Mouse (Mus musculus) stomach, embryonic 14.5 days (tissue): ENCODE results near the gene Gm6217. TPM values are rescaled to one million over a fixed set of nuclear protein-coding genes. Genes with fewer than 3 reads are reported as not detected.
"Not testable (repeated sequence)": the region's sequence is repeated elsewhere in the genome, so short reads cannot be mapped to it uniquely, and the experiment has no call there.

Source experiments
- ATAC-seq: fragments of 200-750 bp; cut with Nextera tagmentation; 2 replicates; pipeline ENCODE4 v1.8.0; 2017; ENCODE audit warnings: low read depth, moderate TSS enrichment; ENCODE audit not compliant: insufficient number of reproducible peaks, insufficient read depth, low FRiP score
- H3K27ac ChIP-seq: fragments of 300-500 bp; sonication (generic); 2 replicates; pipeline ENCODE4 v1.5.1; 2014; ENCODE audit warnings: mild to moderate bottlenecking, low read length, moderate library complexity, mixed read lengths
- H3K27me3 ChIP-seq: fragments of 300-500 bp; sonication (generic); 2 replicates; pipeline ENCODE4 v1.6.1; 2014; ENCODE audit warnings: low read length, control low read depth, mixed read lengths; ENCODE audit not compliant: control insufficient read depth, insufficient read depth
- H3K36me3 ChIP-seq: fragments of 300-500 bp; sonication (generic); 2 replicates; pipeline ENCODE4 v1.6.1; 2014; ENCODE audit warnings: mild to moderate bottlenecking, control low read depth, low read length, moderate library complexity, mixed read lengths; ENCODE audit not compliant: control insufficient read depth, insufficient read depth
- H3K4me1 ChIP-seq: fragments of 300-500 bp; sonication (generic); 2 replicates; pipeline ENCODE4 v1.6.1; 2014; ENCODE audit warnings: low read length, control low read depth, mixed read lengths; ENCODE audit not compliant: control insufficient read depth, insufficient read depth
- H3K4me2 ChIP-seq: fragments of 300-500 bp; sonication (generic); replicated peaks from 2 replicates; pipeline ENCODE4 v1.6.1; 2014; ENCODE audit warnings: low read depth, low read length, control low read depth
- H3K4me3 ChIP-seq: fragments of 300-500 bp; sonication (generic); 2 replicates; pipeline ENCODE4 v1.5.1; 2014; ENCODE audit warnings: low read depth, low read length, control low read depth
- H3K9ac ChIP-seq: fragments of 300-500 bp; sonication (generic); replicated peaks from 2 replicates; pipeline ENCODE4 v1.6.1; 2014; ENCODE audit warnings: low read depth, mild to moderate bottlenecking, control low read depth, low read length, moderate library complexity, mixed read lengths
- H3K9me3 ChIP-seq: fragments of 300-500 bp; sonication (generic); 2 replicates; pipeline ENCODE4 v1.6.1; 2016; ENCODE audit warnings: low read depth, low read length, control low read depth; ENCODE audit not compliant: control insufficient read depth
- WGBS: fragments of 180-500 bp; shearing (Covaris S2); extraction: QIAGEN DNeasy Blood & Tissue Kit; methylation state at CpG from one replicate; pipeline ENCODE4 v1.1.7; 2014; 5-methylcytosine and 5-hydroxymethylcytosine counted together
- polyA plus RNA-seq: library from polyadenylated mRNA; unstranded; fragments of >200 nt; fragmentation: Nextera tagmentation; extraction: Ambion mirVana; gene quantifications from 2 replicates; pipeline ENCODE4 v1.2.1, GENCODE M21; 2014

The Gm6217 gene
- polyA plus RNA-seq: not detected in 2 replicates

- not testable (repeated sequence) for H3K4me1 ChIP-seq, H3K27ac ChIP-seq, H3K4me2 ChIP-seq, ATAC-seq, H3K9ac ChIP-seq, H3K9me3 ChIP-seq, H3K27me3 ChIP-seq, H3K4me3 ChIP-seq, H3K36me3 ChIP-seq
- no CpG with 5 or more reads among the region's 6 CpGs for WGBS
These were observed at the start of gene Gm6217 for GRCm38 (mm10) chr1:82931326-82931725. Gm6217 (minus strand) TSS chr1:82931399.

- no peak overlapping the region for H3K9ac ChIP-seq
- no peak overlapping the region for H3K27ac ChIP-seq
- no peak overlapping the region for H3K4me2 ChIP-seq
- no peaks in the 10 kb centered on the region for H3K36me3 ChIP-seq
- no peaks in the 10 kb centered on the region for H3K4me1 ChIP-seq
- no peak overlapping the region for H3K4me3 ChIP-seq
- no peaks in the 10 kb centered on the region for H3K9me3 ChIP-seq
- H3K27me3 ChIP-seq: no peaks in the 10 kb centered on the region
- no peak for ATAC-seq
These were observed 46.6 kb upstream of the Gm6217 start for GRCm38 (mm10) chr1:82977840-82978239.

DNA sequence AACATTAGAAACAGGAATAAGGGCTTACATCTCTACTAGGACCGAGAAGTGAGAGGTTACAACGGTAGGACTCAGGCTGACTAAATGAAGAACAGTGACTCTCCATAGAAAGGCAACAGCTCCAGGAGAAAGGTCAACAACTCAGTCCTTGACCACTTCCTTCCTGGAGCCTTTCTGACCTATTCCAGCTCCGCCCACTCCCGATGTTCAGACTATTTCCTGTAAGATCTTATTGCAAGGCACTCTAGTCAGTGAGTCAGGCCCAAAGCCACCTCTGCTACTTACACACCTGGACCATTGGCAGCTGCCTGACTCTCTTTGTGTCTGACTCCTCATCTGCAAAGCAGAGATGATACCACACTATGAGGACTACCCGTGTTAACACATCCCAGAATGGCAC lies 44.6 kb upstream of the Gm6217 start:
- Histone ChIP-seq H3K27ac (no peak overlapping the region), H3K4me2 (no peak overlapping the region), H3K9me3 (no peaks in the 10 kb centered on the region), H3K36me3 (no peaks in the 10 kb centered on the region), H3K4me1 (no peaks in the 10 kb centered on the region), H3K27me3 (no peaks in the 10 kb centered on the region), H3K9ac (no peak overlapping the region), H3K4me3 (no peak overlapping the region)
- no peak for ATAC-seq
- WGBS: 80% methylated on average over 5 of the region's 5 CpGs

- no peak overlapping the region for H3K4me3 ChIP-seq
- no peak overlapping the region for H3K4me2 ChIP-seq
- 77% methylated on average over 9 of the region's 9 CpGs for WGBS
- H3K27ac ChIP-seq: no peak overlapping the region
- no peaks in the 10 kb centered on the region for H3K36me3 ChIP-seq
- H3K9me3 ChIP-seq: no peaks in the 10 kb centered on the region
- ATAC-seq: no peak
- no peaks in the 10 kb centered on the region for H3K27me3 ChIP-seq
- H3K4me1 ChIP-seq: no peaks in the 10 kb centered on the region
- H3K9ac ChIP-seq: no peak overlapping the region
These were observed 43.1 kb upstream of the Gm6217 start for GRCm38 (mm10) chr1:82974342-82974741.

DNA sequence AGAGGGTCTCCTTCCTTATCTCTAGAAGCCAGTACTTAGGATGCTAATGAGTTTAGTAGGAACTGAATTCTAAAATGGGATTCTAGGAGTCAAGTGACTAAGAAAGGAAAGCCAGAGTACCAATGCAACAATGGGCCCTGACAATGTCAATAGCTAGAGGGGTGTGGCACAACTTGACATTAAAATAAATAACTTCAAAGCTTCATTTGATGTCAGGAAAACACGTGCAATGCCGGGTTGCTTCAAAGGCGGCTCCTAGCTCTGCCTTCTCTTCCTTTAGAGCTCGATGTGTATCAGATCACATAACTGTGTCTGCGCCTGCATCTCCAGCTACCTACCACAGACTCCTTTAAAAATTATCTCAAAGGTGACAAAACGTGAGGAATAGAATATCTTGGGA lies 42.7 kb upstream of the Gm6217 start:
- Histone ChIP-seq H3K27ac (no peak overlapping the region), H3K36me3 (no peaks in the 10 kb centered on the region), H3K4me2 (no peak overlapping the region), H3K4me3 (no peak overlapping the region), H3K4me1 (no peaks in the 10 kb centered on the region), H3K9me3 (no peaks in the 10 kb centered on the region), H3K9ac (no peak overlapping the region), H3K27me3 (no peaks in the 10 kb centered on the region)
- no peak for ATAC-seq
- 43% methylated on average over 6 of the region's 6 CpGs for WGBS

- Histone ChIP-seq H3K9ac (no peak overlapping the region), H3K27ac (no peak overlapping the region), H3K4me1 (no peaks in the 10 kb centered on the region), H3K4me3 (no peak overlapping the region), H3K36me3 (no peaks in the 10 kb centered on the region), H3K9me3 (no peaks in the 10 kb centered on the region), H3K4me2 (no peak overlapping the region), H3K27me3 (no peaks in the 10 kb centered on the region)
- ATAC-seq: no peak
- 88% methylated on average over 1 of the region's 1 CpGs for WGBS
These were observed 42.0 kb upstream of the Gm6217 start for GRCm38 (mm10) chr1:82973244-82973643.

DNA sequence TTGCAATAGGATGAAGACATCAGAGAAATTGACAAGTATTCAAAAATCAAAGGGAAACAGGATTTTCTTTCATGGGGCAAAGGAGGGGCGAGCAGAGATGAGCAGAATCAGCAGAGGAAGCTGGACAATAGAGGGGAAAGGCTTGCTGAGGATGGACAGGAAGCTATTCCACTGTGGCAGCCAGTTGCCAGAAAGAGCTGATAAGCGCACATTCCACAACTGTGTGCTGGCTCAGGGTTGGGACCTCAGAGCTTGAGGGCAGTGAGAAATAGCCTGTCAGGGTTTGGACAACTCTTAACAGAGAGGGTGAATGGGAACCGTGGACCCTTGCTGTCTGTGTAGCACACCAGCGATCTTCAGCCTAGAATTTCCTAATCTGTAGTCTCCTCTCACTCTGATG lies 40.8 kb upstream of the Gm6217 start:
- Histone ChIP-seq H3K4me1 (no peaks in the 10 kb centered on the region), H3K9me3 (no peaks in the 10 kb centered on the region), H3K4me2 (no peak overlapping the region), H3K4me3 (no peak overlapping the region), H3K36me3 (no peaks in the 10 kb centered on the region), H3K27me3 (no peaks in the 10 kb centered on the region), H3K27ac (no peak overlapping the region), H3K9ac (no peak overlapping the region)
- ATAC-seq: no peak
- WGBS: 35% methylated on average over 4 of the region's 4 CpGs

DNA sequence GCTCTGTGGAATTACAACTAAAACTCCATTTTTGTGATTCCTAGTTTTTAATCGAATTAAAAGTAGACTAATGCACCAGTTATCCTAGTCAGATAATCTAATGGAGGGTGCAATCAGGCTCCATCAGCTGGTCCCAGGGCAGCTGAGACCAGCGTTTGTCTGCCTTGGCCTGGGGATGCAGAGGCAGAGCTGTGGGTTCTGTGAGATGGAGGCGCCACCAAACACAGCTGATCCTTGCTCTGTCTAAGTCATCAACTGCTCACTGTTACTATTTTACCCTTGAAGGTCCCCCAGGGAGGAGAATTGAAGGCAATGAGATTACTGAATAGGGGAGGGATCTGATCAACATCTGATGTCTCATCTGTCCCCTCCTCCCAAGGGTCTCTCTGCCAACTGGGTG lies 35.2 kb upstream of the Gm6217 start:
- no peaks in the 10 kb centered on the region for H3K4me1 ChIP-seq
- WGBS: 66% methylated on average over 3 of the region's 3 CpGs
- ATAC-seq: no peak
- H3K4me3 ChIP-seq: no peak overlapping the region
- no peaks in the 10 kb centered on the region for H3K9me3 ChIP-seq
- H3K36me3 ChIP-seq: no peaks in the 10 kb centered on the region
- no peak overlapping the region for H3K27ac ChIP-seq
- no peak overlapping the region for H3K9ac ChIP-seq
- H3K27me3 ChIP-seq: no peaks in the 10 kb centered on the region
- H3K4me2 ChIP-seq: no peak overlapping the region

- no peak within 1 kb of the TSS for H3K9ac ChIP-seq
- no peaks in the 10 kb centered on the region for H3K36me3 ChIP-seq
- no peaks in the 10 kb centered on the region for H3K4me1 ChIP-seq
- 82% methylated on average over 11 of the region's 11 CpGs for WGBS
- no peak for ATAC-seq
- H3K4me2 ChIP-seq: no peak within 1 kb of the TSS
- no peak within 1 kb of the TSS for H3K4me3 ChIP-seq
- no peaks in the 10 kb centered on the region for H3K9me3 ChIP-seq
- H3K27ac ChIP-seq: no peak within 1 kb of the TSS
- H3K27me3 ChIP-seq: no peaks in the 10 kb centered on the region
These were observed 28.7 kb upstream of the Gm6217 start, which contains the start of gene Gm47955 for GRCm38 (mm10) chr1:82959870-82960385. Gm47955 (plus strand) TSS chr1:82960286.
